Mouse (Mus musculus) MEL (cell line): Measurements from ENCODE around the gene Tmem131. TPM values are rescaled to one million over a fixed set of nuclear protein-coding genes. Genes with fewer than 3 reads are reported as not detected.

Source experiments
- DNase-seq: peaks from one replicate; pipeline ENCODE4 v3.0.0; 2011; ENCODE audit warnings: low read depth, low spot score
- H3K27ac ChIP-seq: 2 replicates; pipeline ENCODE4 v1.5.1; 2012; ENCODE audit warnings: low read depth, mild to moderate bottlenecking, control low read depth, low read length, moderate library complexity; ENCODE audit not compliant: control insufficient read depth
- H3K27me3 ChIP-seq, 2 experiments: fragments of 150-350 bp in 1 of 2; sonication (generic) in 1 of 2; 2 replicates each; pipeline ENCODE4 v1.6.1; 2012; ENCODE audit warnings: low read length in 2 of 2, mild to moderate bottlenecking in 2 of 2, improper control_type of control experiment in 1 of 2, moderate library complexity in 1 of 2; ENCODE audit not compliant: insufficient read depth in 2 of 2, control insufficient read depth in 1 of 2
- H3K36me3 ChIP-seq, 2 experiments: 2 replicates each; pipeline ENCODE4 v1.6.1; 2012 to 2014; ENCODE audit warnings: low read length in 2 of 2, improper control_type of control experiment in 1 of 2, inconsistent platforms in 1 of 2, mild to moderate bottlenecking in 1 of 2; ENCODE audit not compliant: insufficient read depth in 2 of 2, control insufficient read depth in 1 of 2
- H3K4me1 ChIP-seq, 2 experiments: fragments of 150-350 bp in 1 of 2; sonication (generic) in 1 of 2; 2 replicates each; pipeline ENCODE4 v1.6.1; 2012; ENCODE audit warnings: low read length in 2 of 2, improper control_type of control experiment in 1 of 2, mild to moderate bottlenecking in 1 of 2; ENCODE audit not compliant: insufficient read depth in 2 of 2, control insufficient read depth in 1 of 2
- H3K4me3 ChIP-seq, 2 experiments: fragments of 150-350 bp in 1 of 2; sonication (generic) in 1 of 2; 2 replicates each; pipeline ENCODE4 v1.5.1; 2012; ENCODE audit warnings: low read depth in 2 of 2, low read length in 2 of 2, mild to moderate bottlenecking in 2 of 2, moderate library complexity in 2 of 2, control low read depth in 1 of 2, improper control_type of control experiment in 1 of 2; ENCODE audit not compliant: control insufficient read depth in 1 of 2, insufficient read depth in 1 of 2
- H3K79me2 ChIP-seq: 2 replicates; pipeline ENCODE4 v1.6.1; 2012; ENCODE audit warnings: mild to moderate bottlenecking, low read length, moderate library complexity; ENCODE audit not compliant: control insufficient read depth, poor library complexity, insufficient read depth
- H3K9ac ChIP-seq: 2 replicates; pipeline ENCODE4 v1.6.1; 2012; ENCODE audit warnings: low read depth, mild to moderate bottlenecking, control low read depth, low read length, moderate library complexity; ENCODE audit not compliant: control insufficient read depth, poor library complexity, severe bottlenecking
- H3K9me3 ChIP-seq: fragments of 150-350 bp; sonication (generic); replicated peaks from 2 replicates; pipeline ENCODE4 v1.6.1; 2012; ENCODE audit warnings: mild to moderate bottlenecking, low read length, improper control_type of control experiment, moderate library complexity; ENCODE audit not compliant: insufficient read depth
- CHD2 ChIP-seq: IDR thresholded peaks from 2 replicates; pipeline ENCODE4 v1.6.1; 2011; ENCODE audit warnings: low read length, improper control_type of control experiment
- CTCF ChIP-seq, 3 experiments: IDR thresholded peaks in 2 of 3; conservative IDR thresholded peaks in 1 of 3; 2 replicates each; pipeline ENCODE4 v1.5.1; 2011 to 2012; ENCODE audit warnings: low read length in 3 of 3, low read depth in 2 of 3, mild to moderate bottlenecking in 2 of 3, improper control_type of control experiment in 1 of 3, inconsistent platforms in 1 of 3, mixed read lengths in 1 of 3, moderate library complexity in 1 of 3; ENCODE audit not compliant: control insufficient read depth in 1 of 3, insufficient read depth in 1 of 3, poor library complexity in 1 of 3, severe bottlenecking in 1 of 3
- ELF1 ChIP-seq: IDR thresholded peaks from 2 replicates; pipeline ENCODE4 v1.6.1; 2014; ENCODE audit warnings: low read depth, mild to moderate bottlenecking, inconsistent platforms, low read length, improper control_type of control experiment, moderate library complexity
- EP300 ChIP-seq, 2 experiments: IDR thresholded peaks; 2 replicates each; pipeline ENCODE4 v1.6.1; 2011; ENCODE audit warnings: improper control_type of control experiment in 2 of 2, low read length in 2 of 2, low read depth in 1 of 2, mild to moderate bottlenecking in 1 of 2
- ETS1 ChIP-seq: IDR thresholded peaks from 2 replicates; pipeline ENCODE4 v1.6.1; 2012; ENCODE audit warnings: low read depth, mild to moderate bottlenecking, inconsistent platforms, low read length, improper control_type of control experiment, moderate library complexity
- GABPA ChIP-seq: IDR thresholded peaks from 2 replicates; pipeline ENCODE4 v1.6.1; 2012; ENCODE audit warnings: low read depth, mild to moderate bottlenecking, inconsistent platforms, low read length, improper control_type of control experiment, moderate library complexity
- HCFC1 ChIP-seq: IDR thresholded peaks from 2 replicates; pipeline ENCODE4 v1.6.1; 2012; ENCODE audit warnings: low read depth, mild to moderate bottlenecking, inconsistent platforms, low read length, improper control_type of control experiment, moderate library complexity
- MAFK ChIP-seq: IDR thresholded peaks from 2 replicates; pipeline ENCODE4 v1.6.1; 2011; ENCODE audit warnings: low read depth, mild to moderate bottlenecking, low read length, improper control_type of control experiment, borderline replicate concordance
- MAZ ChIP-seq: IDR thresholded peaks from 2 replicates; pipeline ENCODE4 v1.6.1; 2012; ENCODE audit warnings: low read depth, mild to moderate bottlenecking, inconsistent platforms, low read length, improper control_type of control experiment
- MEF2A ChIP-seq: IDR thresholded peaks from 2 replicates; pipeline ENCODE4 v1.6.1; 2014; ENCODE audit warnings: low read depth, mild to moderate bottlenecking, inconsistent platforms, low read length, improper control_type of control experiment; ENCODE audit not compliant: poor library complexity, insufficient replicate concordance, severe bottlenecking; ENCODE audit errors: extremely low read depth
- MXI1 ChIP-seq: IDR thresholded peaks from 2 replicates; pipeline ENCODE4 v1.6.1; 2011; ENCODE audit warnings: mild to moderate bottlenecking, low read depth, low read length, improper control_type of control experiment
- MYC ChIP-seq: IDR thresholded peaks from 2 replicates; pipeline ENCODE4 v1.6.1; 2011; ENCODE audit warnings: low read depth, mild to moderate bottlenecking, low read length, improper control_type of control experiment, moderate library complexity
- NELFE ChIP-seq: IDR thresholded peaks from 2 replicates; pipeline ENCODE4 v1.6.1; 2011; ENCODE audit warnings: low read depth, low read length, improper control_type of control experiment
- NRF1 ChIP-seq: IDR thresholded peaks from 2 replicates; pipeline ENCODE4 v1.6.1; 2014; ENCODE audit warnings: low read depth, mild to moderate bottlenecking, inconsistent platforms, low read length, improper control_type of control experiment, moderate library complexity; ENCODE audit not compliant: poor library complexity, insufficient read depth, severe bottlenecking
- RAD21 ChIP-seq: IDR thresholded peaks from 2 replicates; pipeline ENCODE4 v1.6.1; 2011; ENCODE audit warnings: mild to moderate bottlenecking, low read depth, low read length, improper control_type of control experiment
- SIN3A ChIP-seq: IDR thresholded peaks from 2 replicates; pipeline ENCODE4 v1.6.1; 2012; ENCODE audit warnings: low read length, improper control_type of control experiment, inconsistent platforms
- SMC3 ChIP-seq: IDR thresholded peaks from 2 replicates; pipeline ENCODE4 v1.6.1; 2011; ENCODE audit warnings: low read depth, low read length, improper control_type of control experiment
- TCF12 ChIP-seq: IDR thresholded peaks from 2 replicates; pipeline ENCODE4 v1.6.1; 2014; ENCODE audit warnings: low read depth, mild to moderate bottlenecking, inconsistent platforms, low read length, improper control_type of control experiment, moderate library complexity
- UBTF ChIP-seq: IDR thresholded peaks from 2 replicates; pipeline ENCODE4 v1.6.1; 2012; ENCODE audit warnings: low read depth, mild to moderate bottlenecking, inconsistent platforms, low read length, improper control_type of control experiment, moderate library complexity, borderline replicate concordance; ENCODE audit not compliant: insufficient read depth
- USF2 ChIP-seq, 2 experiments: IDR thresholded peaks; 2 replicates each; pipeline ENCODE4 v1.6.1; 2011 to 2012; ENCODE audit warnings: improper control_type of control experiment in 2 of 2, low read length in 2 of 2, borderline replicate concordance in 1 of 2, inconsistent platforms in 1 of 2, low read depth in 1 of 2, mild to moderate bottlenecking in 1 of 2; ENCODE audit not compliant: insufficient read depth in 1 of 2
- ZKSCAN1 ChIP-seq: IDR thresholded peaks from 2 replicates; pipeline ENCODE4 v1.6.1; 2012; ENCODE audit warnings: low read depth, mild to moderate bottlenecking, inconsistent platforms, low read length, improper control_type of control experiment, moderate library complexity
- ZNF384 ChIP-seq: IDR thresholded peaks from 2 replicates; pipeline ENCODE4 v1.6.1; 2012; ENCODE audit warnings: low read depth, mild to moderate bottlenecking, inconsistent platforms, low read length, improper control_type of control experiment
- polyA plus RNA-seq, 2 experiments: library from polyadenylated mRNA; stranded (reverse) in 1 of 2; unstranded in 1 of 2; fragments of >175 nt in 1 of 2; fragments of >200 nt in 1 of 2; gene quantifications; 2 replicates each; pipeline versions ENCODE4 v1.2.1 to v1.2.4; 2012; ENCODE audit warnings: low replicate concordance in 2 of 2, low read depth in 1 of 2; ENCODE audit not compliant: insufficient read length in 2 of 2, insufficient read depth in 1 of 2, missing spikeins in 1 of 2
- total RNA-seq: library from RNA; depleted of rRNA; stranded (reverse); fragments of 300-350 nt; gene quantifications from 2 replicates; pipeline ENCODE4 v1.2.3, GENCODE M21; 2012

Gene Tmem131
- total and polyA plus RNA-seq, 3 experiments, result 11.4 to 196 (median 48.8) TPM

DNA sequence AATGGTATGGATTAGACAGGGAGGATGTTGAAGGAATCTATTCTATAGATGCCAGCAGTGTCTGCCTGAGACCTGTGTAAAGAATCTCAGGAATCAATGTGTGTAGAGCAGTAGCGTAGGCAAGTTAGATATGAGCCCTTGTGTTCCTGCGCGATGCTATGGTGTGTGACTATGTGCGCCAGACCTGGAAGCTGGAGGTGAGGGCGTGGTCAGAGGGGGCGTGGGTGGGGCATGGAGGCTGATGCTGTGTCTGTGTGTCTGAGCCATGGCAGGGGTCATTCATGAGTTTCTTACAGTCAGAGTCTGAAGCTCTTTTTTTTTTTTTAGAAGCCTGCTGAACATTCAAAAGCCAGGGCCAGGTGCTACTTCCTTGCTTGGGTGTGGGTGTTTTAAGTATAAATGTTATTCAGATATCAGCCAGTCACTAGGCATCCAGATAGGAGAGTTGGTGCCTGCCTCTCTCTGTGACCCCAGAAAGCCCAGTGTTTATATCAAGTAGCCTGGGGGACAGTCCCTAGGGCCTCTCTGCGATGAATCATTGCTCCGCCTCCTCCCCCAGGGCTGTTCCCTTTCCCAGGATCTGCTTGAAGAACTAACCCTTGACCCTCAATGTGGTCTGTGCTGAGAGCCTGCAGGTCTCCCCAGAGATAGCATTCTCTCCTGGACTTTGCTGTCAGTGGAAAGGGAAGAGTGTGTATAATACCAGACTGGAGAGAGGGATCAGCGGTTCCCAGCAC, 171.1 kb downstream of the Tmem131 start:
- H3K9ac ChIP-seq, result no peak overlapping the region
- no peaks in the 10 kb centered on the region for H3K4me1 ChIP-seq
- H3K36me3 ChIP-seq, result no peaks in the 10 kb centered on the region
- no peak for DNase-seq
- no peak overlapping the region for H3K27ac ChIP-seq
- no peak for TF ChIP-seq MXI1
- TF ChIP-seq, all 39 proteins: peak for 0
- Histone ChIP-seq H3K4me3 (no peak overlapping the region), H3K27me3 (no peaks in the 10 kb centered on the region), H3K9me3 (no peaks in the 10 kb centered on the region), H3K79me2 (no peaks in the 10 kb centered on the region)

DNA sequence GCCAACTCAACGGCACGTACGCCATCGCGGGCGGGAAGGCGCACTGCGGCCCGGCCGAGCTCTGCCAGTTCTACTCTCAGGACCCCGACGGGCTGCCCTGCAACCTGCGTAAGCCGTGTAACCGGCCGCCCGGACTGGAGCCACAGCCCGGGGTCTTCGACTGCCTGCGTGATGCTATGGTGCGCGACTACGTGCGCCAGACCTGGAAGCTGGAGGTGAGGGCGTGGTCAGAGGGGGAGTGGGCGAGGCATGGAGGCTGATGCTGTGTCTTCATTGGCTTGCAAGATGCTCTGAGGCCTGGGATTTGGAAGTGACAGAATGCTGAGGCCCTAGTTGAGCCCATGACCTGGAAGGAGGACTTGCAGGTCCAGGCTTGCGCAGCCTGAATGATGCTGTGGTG, 172.5 kb downstream of the Tmem131 start:
- Histone ChIP-seq H3K4me3 (no peak overlapping the region), H3K9me3 (no peaks in the 10 kb centered on the region), H3K27me3 (no peaks in the 10 kb centered on the region; a peak in 1 of 4 replicates), H3K4me1 (no peaks in the 10 kb centered on the region), H3K79me2 (no peaks in the 10 kb centered on the region), H3K36me3 (no peaks in the 10 kb centered on the region), H3K9ac (no peak overlapping the region), H3K27ac (no peak overlapping the region)
- no peak for DNase-seq
- no peak for TF ChIP-seq SMC3
- TF ChIP-seq TCF12, result no peak
- no peak for TF ChIP-seq ELF1
- no peak for TF ChIP-seq CHD2
- no peak for TF ChIP-seq MEF2A
- TF ChIP-seq EP300 (IDR thresholded peaks at IDR 0.05; ENCODE audit: low read depth in 1 of 2, low read length in 2 of 2), result no peak
- no peak for TF ChIP-seq MXI1
- TF ChIP-seq ZNF384, result no peak
- no peak for TF ChIP-seq MYC
- TF ChIP-seq NRF1, result no peak
- TF ChIP-seq GABPA, result no peak

DNA sequence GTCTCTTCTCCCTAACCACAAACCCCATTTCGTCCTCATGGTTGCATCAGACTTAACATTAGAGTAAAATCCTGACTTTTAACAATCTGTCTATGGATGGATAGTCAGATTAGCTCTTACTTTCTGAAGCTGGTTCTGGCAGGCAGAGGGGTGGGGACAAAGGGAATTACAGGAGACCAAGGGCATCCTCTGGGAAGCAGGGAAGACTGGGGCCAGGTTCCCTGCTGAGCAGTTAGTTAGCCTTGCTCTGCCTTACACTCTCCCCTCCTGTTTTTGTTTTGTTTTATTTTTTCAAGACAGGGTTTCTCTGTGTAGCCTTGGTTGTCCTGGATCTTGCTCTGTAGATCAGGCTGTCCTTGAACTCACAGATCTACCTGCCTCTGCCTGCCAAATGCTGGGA, 173.5 kb downstream of the Tmem131 start:
- no peak for TF ChIP-seq MAZ
- TF ChIP-seq ETS1, result no peak
- no peak for TF ChIP-seq MEF2A
- no peak for TF ChIP-seq SIN3A
- no peak for TF ChIP-seq MAFK
- no peak for TF ChIP-seq CTCF (IDR thresholded peaks at IDR 0.05 in 2 of 3, conservative IDR thresholded peaks at IDR 0.05 in 1 of 3; ENCODE audit: control insufficient read depth in 1 of 3, insufficient read depth in 1 of 3, low read depth in 2 of 3, low read length in 3 of 3, poor library complexity in 1 of 3, severe bottlenecking in 1 of 3)
- no peak for TF ChIP-seq NELFE
- no peak for TF ChIP-seq UBTF
- no peak for TF ChIP-seq ZNF384
- TF ChIP-seq USF2 (IDR thresholded peaks at IDR 0.05; ENCODE audit: borderline replicate concordance in 1 of 2, insufficient read depth in 1 of 2, low read depth in 1 of 2, low read length in 2 of 2), result no peak
- no peak for TF ChIP-seq RAD21
- no peak for TF ChIP-seq MYC
- no peak for TF ChIP-seq NRF1
- TF ChIP-seq ZKSCAN1, result no peak
- no peak for TF ChIP-seq MXI1
- no peak for TF ChIP-seq ELF1
- no peak for TF ChIP-seq HCFC1
- no peak for TF ChIP-seq CHD2
- Histone ChIP-seq H3K27me3 (no peaks in the 10 kb centered on the region; a peak in 1 of 4 replicates), H3K9ac (no peak overlapping the region), H3K4me1 (no peaks in the 10 kb centered on the region), H3K9me3 (no peaks in the 10 kb centered on the region), H3K27ac (no peak overlapping the region), H3K36me3 (no peaks in the 10 kb centered on the region), H3K79me2 (no peaks in the 10 kb centered on the region), H3K4me3 (no peak overlapping the region)
- DNase-seq, result no peak
